Mouse (Mus musculus): ENCODE measurements around the gene Asic2. TPM values are rescaled to one million over a fixed set of nuclear protein-coding genes. Genes with fewer than 3 reads are reported as not detected.

The Asic2 gene
- total RNA-seq, 1 experiment from 2014 or later, result 1.9 TPM

GRCm38 (mm10) chr11:81083822-81084221 lies 884.4 kb downstream of the Asic2 start:
- DNase-seq, result no peak

GRCm38 (mm10) chr11:81080076-81080805 lies 888.0 kb downstream of the Asic2 start:
- no peak for DNase-seq

GRCm38 (mm10) chr11:81079237-81079636 lies 889.0 kb downstream of the Asic2 start:
- DNase-seq, result no peak

- no peak for DNase-seq
These were observed 896.4 kb downstream of the Asic2 start for GRCm38 (mm10) chr11:81071836-81072235.

GRCm38 (mm10) chr11:81065386-81065785 lies 902.9 kb downstream of the Asic2 start:
- DNase-seq, result no peak

GRCm38 (mm10) chr11:81064006-81064405 lies 904.3 kb downstream of the Asic2 start:
- DNase-seq, result peak; percentile 12

- no peak for DNase-seq
These were observed 908.2 kb downstream of the Asic2 start for GRCm38 (mm10) chr11:81060077-81060476.

GRCm38 (mm10) chr11:81059546-81059945 lies 908.7 kb downstream of the Asic2 start:
- no peak for DNase-seq

- no peak for DNase-seq
These were observed 910.8 kb downstream of the Asic2 start for GRCm38 (mm10) chr11:81057506-81057905.

GRCm38 (mm10) chr11:81056776-81057175 lies 911.5 kb downstream of the Asic2 start:
- DNase-seq, result no peak

- no peak for DNase-seq
These were observed 912.7 kb downstream of the Asic2 start for GRCm38 (mm10) chr11:81055446-81056145.

GRCm38 (mm10) chr11:81053826-81054225 lies 914.4 kb downstream of the Asic2 start:
- no peak for DNase-seq

GRCm38 (mm10) chr11:81041671-81042070 lies 926.6 kb downstream of the Asic2 start:
- DNase-seq, result no peak

- no peak for DNase-seq
These were observed 928.3 kb downstream of the Asic2 start for GRCm38 (mm10) chr11:81039976-81040375.

GRCm38 (mm10) chr11:81032151-81032550 lies 936.1 kb downstream of the Asic2 start:
- DNase-seq, result no peak

- DNase-seq, result no peak
These were observed 953.5 kb downstream of the Asic2 start for GRCm38 (mm10) chr11:81014776-81015175.

- DNase-seq, result no peak
These were observed 954.8 kb downstream of the Asic2 start for GRCm38 (mm10) chr11:81013501-81013900.

GRCm38 (mm10) chr11:81010766-81011165 lies 957.5 kb downstream of the Asic2 start:
- no peak for DNase-seq

GRCm38 (mm10) chr11:81009366-81009765 lies 958.9 kb downstream of the Asic2 start:
- DNase-seq, result no peak

- DNase-seq, result peak; percentile 12
These were observed 962.4 kb downstream of the Asic2 start for GRCm38 (mm10) chr11:81005831-81006230.

GRCm38 (mm10) chr11:81002769-81003430 lies 965.4 kb downstream of the Asic2 start:
- DNase-seq, result no peak

GRCm38 (mm10) chr11:80995621-80996020 lies 972.6 kb downstream of the Asic2 start:
- no peak for DNase-seq

GRCm38 (mm10) chr11:80983530-80983929 lies 984.7 kb downstream of the Asic2 start:
- DNase-seq, result no peak
